Mouse (Mus musculus): ENCODE data around the gene Mtap. TPM values are rescaled to one million over a fixed set of nuclear protein-coding genes. Genes with fewer than 3 reads are reported as not detected.
A peak's percentile ranks its signal among the peaks of the same experiment; 100 is the strongest.

Mtap gene
- polyA plus RNA-seq, 2 experiments from 2014 or later, result 40.5 to 42.3 TPM

DNA sequence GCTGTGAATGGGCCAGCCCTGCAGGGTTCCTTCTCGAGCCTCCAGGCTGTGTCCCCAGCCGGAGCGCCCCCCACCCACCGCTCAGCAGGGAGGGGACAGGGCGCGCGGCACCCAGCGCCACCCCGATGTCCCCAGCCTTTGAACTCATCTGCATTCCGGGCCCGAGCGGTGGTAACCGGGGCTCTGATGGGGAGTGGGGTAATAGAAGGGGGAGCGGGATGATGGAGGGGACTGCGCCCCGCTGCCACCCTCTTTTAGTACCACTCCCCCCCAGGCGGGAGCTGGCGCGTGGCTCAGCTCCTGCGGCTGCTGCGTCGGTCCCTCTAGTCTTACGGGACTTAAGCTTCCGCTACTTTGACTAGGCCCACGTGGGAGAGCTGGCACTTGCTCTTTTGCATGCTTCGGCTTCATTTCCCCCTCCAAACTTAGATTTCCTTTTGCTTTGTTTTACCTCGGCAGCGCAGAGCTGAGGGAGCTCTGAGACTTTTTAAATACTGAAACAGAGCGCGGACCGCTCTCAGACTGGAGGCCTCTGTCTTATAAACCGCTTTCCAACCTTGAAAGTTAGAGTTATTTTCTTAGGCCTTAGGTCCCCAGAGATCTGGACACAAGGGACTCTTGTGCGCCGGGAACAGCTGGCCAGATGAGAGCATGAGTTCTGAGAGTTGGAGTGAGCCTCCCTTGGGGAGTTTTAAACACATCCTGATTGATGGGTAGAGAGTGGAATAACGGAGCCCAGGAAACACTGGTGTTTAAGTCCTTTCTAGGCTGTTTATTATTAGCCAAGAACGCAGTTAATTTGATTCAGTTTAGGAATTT lies 829 bp downstream of the Mtap start:
- peak; percentile 80 for ATAC-seq

- ATAC-seq, result no peak
Measured at GRCm38 (mm10) chr4:89138361-89138651, 1.4 kb downstream of the Mtap start.

DNA sequence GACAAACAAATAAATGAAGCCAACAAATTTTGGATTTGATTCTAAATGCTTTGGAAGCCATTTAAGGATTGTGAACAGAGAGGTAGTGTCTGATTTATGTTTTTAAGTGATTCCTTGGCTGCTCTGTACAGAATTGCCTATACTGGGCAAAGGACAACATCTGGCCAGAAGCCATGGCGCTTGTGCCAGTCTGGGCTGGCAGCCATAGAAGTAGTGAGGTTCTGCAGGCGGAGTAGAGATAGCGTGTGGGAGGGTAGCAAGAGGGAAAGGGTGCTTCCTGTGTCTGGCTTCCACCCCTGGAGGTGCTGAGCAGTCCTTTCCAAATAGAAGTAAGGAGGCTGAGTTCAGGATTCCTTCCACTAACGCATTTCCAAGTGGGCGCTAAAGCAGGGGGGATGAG lies 3.9 kb downstream of the Mtap start:
- no peak for ATAC-seq

DNA sequence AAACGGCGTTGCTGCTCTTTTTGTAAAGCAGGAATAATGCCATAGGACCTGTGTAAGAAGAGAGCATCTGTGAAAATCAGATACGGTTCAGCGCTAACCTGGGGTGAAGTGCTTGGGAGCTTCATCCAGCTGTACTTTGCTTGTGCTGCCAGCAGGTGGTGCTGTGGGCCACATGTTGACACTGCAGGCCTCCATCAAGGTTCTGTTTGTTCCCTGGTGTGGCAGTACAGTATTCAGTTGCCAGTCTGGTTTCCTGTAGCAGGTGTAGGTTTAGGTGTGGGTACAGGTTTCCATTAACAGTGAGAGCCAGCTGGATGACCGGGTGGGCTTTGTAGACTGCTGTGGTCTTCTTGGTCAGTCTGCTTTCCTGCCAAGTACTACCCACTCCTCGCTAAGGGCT lies 8.5 kb downstream of the Mtap start:
- peak; percentile 91 for ATAC-seq

- ATAC-seq, result peak; percentile 43
Measured at GRCm38 (mm10) chr4:89146291-89146690, 9.4 kb downstream of the Mtap start.

GRCm38 (mm10) chr4:89149261-89149660 lies 12.3 kb downstream of the Mtap start:
- ATAC-seq, result no peak

DNA sequence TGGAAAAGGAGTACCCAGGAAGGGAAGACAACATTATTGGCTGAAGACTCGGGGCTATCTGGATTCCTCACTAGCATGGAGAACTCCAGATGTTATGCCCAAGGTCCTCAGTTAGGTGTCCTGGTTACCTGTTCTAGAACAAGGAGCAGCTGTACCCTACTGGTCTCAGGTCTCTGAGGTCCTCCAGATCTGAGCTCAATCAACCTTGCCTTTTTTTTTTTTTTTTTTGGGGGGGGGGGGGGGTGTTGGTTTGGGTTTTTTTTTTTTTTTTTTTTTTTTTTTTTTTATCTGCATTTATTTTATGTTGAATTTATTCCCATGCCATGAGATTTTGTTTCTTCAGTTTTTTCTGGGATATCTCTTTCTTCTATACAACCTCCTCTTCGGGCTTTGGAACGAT lies 24.5 kb downstream of the Mtap start:
- no peak for ATAC-seq

DNA sequence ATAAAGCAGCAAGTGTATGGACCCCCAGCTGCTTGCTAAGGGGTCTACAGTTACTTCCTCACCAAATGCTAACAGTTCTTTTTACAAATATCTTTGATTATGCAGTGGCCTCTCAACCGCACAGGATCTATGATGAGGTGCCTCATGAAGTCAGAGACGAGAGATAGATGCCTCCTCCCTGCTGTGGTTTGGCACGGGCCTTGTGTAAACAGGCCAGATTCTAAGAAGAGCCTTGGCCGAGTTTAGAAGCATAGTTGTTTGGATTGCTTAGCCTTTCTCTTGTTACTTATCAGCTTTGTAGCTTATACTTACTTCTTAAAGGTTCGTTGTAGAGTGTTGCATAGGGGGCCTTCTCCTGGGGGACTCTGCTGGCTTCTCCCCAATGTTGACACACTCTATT lies 25.6 kb downstream of the Mtap start:
- ATAC-seq, result no peak

DNA sequence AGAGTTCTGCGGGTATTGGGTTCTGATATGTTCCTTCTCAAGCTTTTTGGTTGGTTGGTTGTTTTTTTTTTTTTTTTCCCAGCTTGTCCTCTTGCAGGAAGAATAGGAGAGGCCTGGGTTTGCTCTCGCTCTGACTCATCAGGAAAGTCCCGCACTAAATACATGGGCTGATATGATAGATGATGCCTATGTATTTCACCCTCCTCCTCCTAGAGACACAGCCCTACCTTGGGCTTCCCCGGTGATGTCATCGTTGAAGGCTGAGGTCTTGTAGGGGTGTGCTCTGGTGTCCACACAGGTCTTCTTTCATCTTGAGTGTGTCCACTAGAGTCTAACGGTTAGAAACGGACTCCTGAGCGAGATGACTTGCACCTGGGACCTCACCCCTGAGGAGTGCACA lies 26.7 kb downstream of the Mtap start:
- ATAC-seq, result no peak

DNA sequence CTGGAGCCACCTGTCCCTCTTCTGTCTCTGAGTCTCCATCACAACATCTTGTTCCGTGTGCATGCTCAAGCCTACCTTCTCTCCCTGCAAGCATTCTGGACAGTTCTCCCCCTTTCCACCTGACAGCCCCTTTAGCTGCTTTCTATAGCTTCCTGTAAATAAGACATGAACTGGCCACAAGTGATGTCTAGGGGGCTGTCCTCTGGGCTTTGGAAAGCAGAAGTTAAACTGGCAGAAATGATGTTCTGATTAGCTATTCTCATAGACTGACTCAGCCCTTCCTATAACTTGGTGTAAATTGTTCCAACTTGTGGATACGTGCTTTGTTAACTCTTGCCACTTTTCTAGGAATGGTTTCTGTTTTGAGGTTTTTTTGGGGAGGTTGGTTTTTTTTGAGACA lies 27.8 kb downstream of the Mtap start:
- ATAC-seq, result no peak

DNA sequence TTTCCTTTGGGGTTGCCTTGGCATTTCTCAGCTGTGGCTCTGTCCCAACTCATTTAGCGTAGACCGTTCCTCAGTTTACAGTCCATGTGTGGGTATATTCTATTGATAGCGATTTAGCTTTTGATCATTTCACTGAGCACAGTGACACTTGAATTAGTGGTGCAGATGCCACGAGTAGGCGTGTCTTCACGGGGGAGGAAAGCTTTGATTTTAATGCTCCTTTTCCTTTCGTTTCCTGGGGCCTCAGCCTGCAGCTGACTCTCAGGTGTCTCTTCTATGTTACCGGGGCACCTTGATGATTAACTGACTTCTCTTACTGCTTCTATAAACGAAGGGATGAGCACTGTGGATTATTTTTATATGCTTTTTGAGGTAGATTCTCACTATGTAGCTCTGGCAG lies 32.0 kb downstream of the Mtap start:
- peak; percentile 67 for ATAC-seq

GRCm38 (mm10) chr4:89169739-89170138 lies 32.8 kb downstream of the Mtap start:
- no peak for ATAC-seq

DNA sequence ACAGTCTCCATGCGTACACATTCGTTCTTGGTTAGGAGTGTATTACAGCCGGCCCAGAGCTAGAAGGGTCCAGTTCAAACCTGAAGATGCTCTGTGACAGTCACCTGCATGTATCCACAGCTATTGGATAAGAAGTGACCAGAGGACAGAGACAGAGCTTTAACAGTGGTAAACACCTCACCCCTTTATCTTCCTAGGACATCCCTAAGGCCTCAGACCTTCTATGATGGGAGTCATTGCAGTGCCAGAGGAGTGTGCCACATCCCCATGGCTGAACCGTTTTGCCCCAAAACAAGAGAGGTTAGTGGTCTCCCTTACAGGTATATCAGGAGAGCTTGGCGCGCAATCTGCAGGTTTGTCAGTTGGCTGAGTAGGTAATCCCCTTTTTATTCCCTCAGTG lies 34.0 kb downstream of the Mtap start:
- no peak for ATAC-seq

- ATAC-seq, result no peak
Measured at GRCm38 (mm10) chr4:89172873-89173605, 36.1 kb downstream of the Mtap start.

DNA sequence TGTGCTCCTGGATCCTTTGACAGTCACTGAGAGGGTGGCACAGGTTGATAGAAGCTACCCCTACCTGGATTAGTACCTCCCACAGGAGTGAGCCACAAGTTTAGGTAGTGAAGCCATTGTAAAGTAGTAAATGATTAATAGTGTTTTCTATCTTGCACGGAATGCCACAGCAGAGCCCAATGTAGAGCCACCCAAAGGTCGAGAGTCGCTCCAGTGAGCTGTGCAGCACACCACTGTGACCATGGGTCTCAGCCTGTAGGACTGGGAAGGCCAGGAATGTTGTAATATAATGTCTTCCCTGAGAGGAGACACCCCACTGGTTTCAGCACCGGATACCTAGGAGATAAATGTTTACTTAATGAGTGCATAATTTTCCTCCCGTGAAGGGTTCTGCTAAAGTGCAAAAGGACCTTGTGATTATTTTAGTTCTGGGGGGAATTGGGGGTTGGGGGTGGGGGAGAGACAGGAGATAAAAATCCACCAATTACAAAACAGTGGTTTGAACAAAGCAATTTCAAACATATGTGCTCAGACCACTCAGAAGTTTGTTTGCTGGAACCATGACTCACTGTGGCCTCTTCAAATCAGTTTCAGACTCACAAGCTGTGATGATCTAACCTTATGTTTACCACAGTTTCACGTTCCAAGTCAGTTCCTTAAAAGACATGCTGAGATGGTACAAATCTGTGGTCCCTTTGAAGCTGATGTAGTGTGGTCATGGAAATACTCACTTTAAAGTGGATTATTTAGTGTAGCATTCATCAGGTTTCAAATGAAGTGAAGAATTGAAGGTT lies 40.8 kb downstream of the Mtap start:
- no peak for ATAC-seq

- no peak for ATAC-seq
Measured at GRCm38 (mm10) chr4:89180121-89180520, 43.2 kb downstream of the Mtap start.

- no peak for ATAC-seq
Measured at GRCm38 (mm10) chr4:89181656-89182055, 44.7 kb downstream of the Mtap start.

DNA sequence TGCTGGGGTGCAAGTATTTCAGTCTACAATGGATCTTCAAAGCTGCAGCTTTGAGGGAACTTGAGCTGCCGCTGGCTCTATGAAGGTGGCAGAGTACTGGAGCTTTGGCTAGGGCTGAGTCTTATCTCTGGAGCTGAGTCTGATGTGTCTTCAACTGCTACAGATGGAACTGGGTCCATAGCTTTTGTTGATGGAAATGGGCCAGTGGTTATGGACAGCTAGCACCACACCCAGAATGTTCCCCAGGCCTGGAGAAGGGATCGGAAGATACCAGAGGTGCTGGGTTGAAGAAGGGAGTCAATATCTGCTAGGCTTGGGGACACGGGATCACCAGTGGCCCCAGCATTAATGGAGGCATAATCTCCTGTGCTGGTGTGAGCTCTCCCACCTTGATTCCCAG lies 45.6 kb downstream of the Mtap start:
- ATAC-seq, result no peak

DNA sequence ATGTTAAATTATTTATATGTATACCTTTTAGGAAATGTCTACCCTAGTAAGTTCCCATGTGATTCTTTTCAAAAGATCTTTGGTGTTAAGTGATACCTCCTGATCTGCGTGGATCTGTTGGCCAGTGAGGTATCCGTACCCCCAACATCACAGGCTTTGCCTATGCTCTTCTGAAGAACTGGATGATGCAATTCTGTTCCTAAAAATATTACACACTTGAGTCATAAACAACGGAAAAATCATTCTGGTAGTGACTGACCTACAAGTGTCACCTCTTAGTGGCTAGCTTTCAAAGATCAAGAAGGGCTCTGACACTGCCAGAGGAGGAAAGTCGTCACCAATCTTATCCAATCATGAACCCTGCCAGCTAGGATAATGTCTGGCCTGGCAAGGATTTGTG lies 58.6 kb downstream of the Mtap start:
- ATAC-seq, result no peak

DNA sequence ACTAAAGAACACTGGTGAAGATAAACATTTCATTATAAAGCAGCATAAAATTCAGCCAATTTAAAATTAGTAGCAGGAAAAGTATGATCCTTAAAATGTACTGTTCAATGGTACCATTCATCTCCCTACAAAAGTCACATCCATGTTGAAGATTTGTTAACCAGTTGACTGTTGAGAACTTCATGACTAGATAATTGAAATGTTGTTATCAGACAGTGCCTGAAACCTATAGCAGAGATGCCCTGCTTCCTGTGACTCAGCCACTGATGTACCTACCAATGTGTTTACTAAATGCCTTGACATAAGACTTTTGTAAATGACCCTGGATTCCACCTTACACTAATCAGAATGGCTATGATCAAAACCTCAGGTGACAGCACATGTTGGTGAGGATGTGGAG lies 60.2 kb downstream of the Mtap start:
- no peak for ATAC-seq

DNA sequence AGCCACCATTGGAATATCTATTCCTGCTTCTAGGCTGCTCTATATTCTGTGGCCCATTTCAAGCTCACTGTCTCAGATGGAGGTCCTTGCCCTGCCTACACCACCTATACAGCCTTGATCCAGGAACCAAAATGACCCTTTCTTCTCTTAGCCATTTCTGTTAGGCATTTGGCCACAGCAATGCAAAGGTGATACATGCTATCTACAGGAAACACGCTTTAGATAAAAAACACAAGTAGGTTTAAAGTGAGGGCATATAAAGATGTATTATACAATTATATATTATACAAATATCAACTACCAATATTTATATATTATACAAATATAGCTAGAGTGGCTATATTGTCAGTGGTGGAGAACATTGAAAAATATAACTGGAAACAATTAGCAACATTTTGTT lies 63.9 kb downstream of the Mtap start:
- no peak for ATAC-seq

GRCm38 (mm10) chr4:89209310-89209709 lies 72.4 kb downstream of the Mtap start:
- ATAC-seq, result no peak

DNA sequence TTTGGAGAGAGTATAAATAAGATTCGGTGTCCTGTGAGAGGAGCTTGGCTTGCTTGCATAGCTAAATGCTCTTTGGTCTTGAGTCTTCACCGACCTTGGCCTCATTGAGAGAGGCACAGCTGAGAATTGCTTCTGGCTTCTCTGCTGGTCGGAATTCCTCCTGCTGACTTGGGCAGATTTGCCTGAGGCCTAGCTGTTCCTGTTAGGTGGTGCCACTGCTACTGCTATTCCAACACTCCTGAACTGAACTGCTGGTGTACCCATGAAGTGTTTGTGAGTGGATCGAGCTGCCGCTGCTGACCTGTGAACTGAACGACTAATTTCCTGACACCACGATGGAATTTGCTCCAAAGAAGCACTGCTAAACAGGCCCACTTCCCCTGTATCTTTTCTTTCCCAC lies 73.4 kb downstream of the Mtap start:
- no peak for ATAC-seq

GRCm38 (mm10) chr4:89212178-89212577 lies 75.3 kb downstream of the Mtap start:
- ATAC-seq, result no peak
